Comparison of ENCODE assay signal across 10 mouse cellular contexts in genomic region chr8:108712001-108712411, GRCm38 (mm10).
DNase-seq lines count a peak whose midpoint lies in the region; ATAC-seq and TF ChIP-seq lines count a peak whose summit lies in the region.
"Had no signal": no experiment of that assay in that cellular context is flagged by ENCODE, and none has a peak within 500 bp of the region (broad histone marks: within the 10 kb centered on the region; RNA-seq: fewer than 3 reads in every experiment).

No protein-coding gene starts in this region.

- no peaks in the 10 kb centered on the region for H3K36me3 ChIP-seq in liver, adult 2 months (ENCODE audit: control insufficient read depth, insufficient read depth, low read length)
- H3K36me3 ChIP-seq in forebrain, embryonic 12.5 days (replicated peaks) = no peaks in the 10 kb centered on the region
- no peaks in the 10 kb centered on the region for H3K36me3 ChIP-seq in intestine, embryonic 16.5 days (ENCODE audit: control insufficient read depth, insufficient read depth, low read length)
- H3K36me3 ChIP-seq in neural tube, embryonic 12.5 days = no peaks in the 10 kb centered on the region

- TF ChIP-seq POLR2A in liver, adult 2 months (IDR thresholded peaks at IDR 0.05; ENCODE audit: extremely low read depth, insufficient read depth, low read length) = no peak

- H3K27me3 ChIP-seq in liver, adult 2 months (ENCODE audit: control insufficient read depth, insufficient read depth, low read length) = no peaks in the 10 kb centered on the region
- H3K27me3 ChIP-seq in forebrain, embryonic 12.5 days = peaks cover 38% of the 10 kb centered on the region
- no peaks in the 10 kb centered on the region for H3K27me3 ChIP-seq in intestine, embryonic 16.5 days (replicated peaks; ENCODE audit: control insufficient read depth, insufficient read depth, low read length)
- H3K27me3 ChIP-seq in neural tube, embryonic 12.5 days (replicated peaks) = peaks cover 3% of the 10 kb centered on the region; the same call in 1 of the 2 replicates

- WGBS in liver, adult 2 months = 76% methylated on average over 14 of the region's 14 CpGs
- 13% methylated on average over 14 of the region's 14 CpGs for WGBS in forebrain, embryonic 12.5 days
- 29% methylated on average over 14 of the region's 14 CpGs for WGBS in intestine, embryonic 16.5 days
- WGBS in neural tube, embryonic 12.5 days = 10% methylated on average over 14 of the region's 14 CpGs

- no peak for DNase-seq in liver, adult 2 months (ENCODE audit: extremely low read depth, low read depth, low spot score)
- DNase-seq in liver = no peak
- DNase-seq in spleen, postnatal 14 days (ENCODE audit: low spot score in 2 of 2) = no peak
- no peak for DNase-seq in frontal cortex, postnatal 36 days (ENCODE audit: low spot score in 2 of 2)
- DNase-seq: cerebellum, postnatal 10 days; thymus, postnatal 25 days had no signal

- H3K4me1 ChIP-seq in liver, adult 2 months (ENCODE audit: control insufficient read depth, insufficient read depth, low read length) = peaks cover 24% of the 10 kb centered on the region
- peaks cover 93% of the 10 kb centered on the region for H3K4me1 ChIP-seq in forebrain, embryonic 12.5 days
- H3K4me1 ChIP-seq in intestine, embryonic 16.5 days (ENCODE audit: control insufficient read depth, insufficient read depth, low read length) = peaks cover 80% of the 10 kb centered on the region
- H3K4me1 ChIP-seq in neural tube, embryonic 12.5 days = peaks cover 95% of the 10 kb centered on the region

- H3K4me3 ChIP-seq in liver, adult 2 months (ENCODE audit: insufficient read depth, low read depth, low read length) = no peak overlapping the region
- peak overlapping the region; percentile 22; the same call in 1 of the 2 replicates for H3K4me3 ChIP-seq in forebrain, embryonic 12.5 days (replicated peaks)
- no peak overlapping the region for H3K4me3 ChIP-seq in intestine, embryonic 16.5 days (ENCODE audit: low read length)
- H3K4me3 ChIP-seq in neural tube, embryonic 12.5 days = 0 out of 2 replicates have a peak overlapping the region, but pooled peaks have one; percentile 7

- no peak overlapping the region for H3K9ac ChIP-seq in liver, adult 2 months (ENCODE audit: low read depth, low read length)
- peak overlapping the region; percentile 59 for H3K9ac ChIP-seq in forebrain, embryonic 12.5 days
- peak overlapping the region; percentile 25; the same call in 1 of the 2 replicates for H3K9ac ChIP-seq in intestine, embryonic 16.5 days (ENCODE audit: low read depth, low read length)
- H3K9ac ChIP-seq in neural tube, embryonic 12.5 days = peak overlapping the region; percentile 93

- H3K79me2 ChIP-seq in liver, adult 2 months (ENCODE audit: control insufficient read depth, insufficient read depth, low read length) = peaks cover 22% of the 10 kb centered on the region

- no peak for TF ChIP-seq CTCF in liver, adult 2 months (IDR thresholded peaks at IDR 0.05; ENCODE audit: low read depth, low read length)

- H3K4me2 ChIP-seq in forebrain, embryonic 12.5 days = peak overlapping the region; percentile 96
- H3K4me2 ChIP-seq in intestine, embryonic 16.5 days (ENCODE audit: low read depth, low read length) = peak overlapping the region; percentile 30
- H3K4me2 ChIP-seq in neural tube, embryonic 12.5 days (replicated peaks) = peak overlapping the region; percentile 98

- ATAC-seq in forebrain, embryonic 12.5 days (ENCODE audit: low FRiP score) = no peak
- no peak for ATAC-seq in intestine, embryonic 16.5 days
- no peak for ATAC-seq in neural tube, embryonic 12.5 days (ENCODE audit: low FRiP score, low read depth)
- ATAC-seq in megakaryocyte, adult 5-6 weeks (ENCODE audit: poor library complexity, severe bottlenecking) = no peak

- no peaks in the 10 kb centered on the region for H3K9me3 ChIP-seq in forebrain, embryonic 12.5 days
- H3K9me3 ChIP-seq in intestine, embryonic 16.5 days (ENCODE audit: control insufficient read depth, low read length) = no peaks in the 10 kb centered on the region
- H3K9me3 ChIP-seq in neural tube, embryonic 12.5 days = no peaks in the 10 kb centered on the region

- H3K27ac ChIP-seq in liver, adult 2 months (replicated peaks; ENCODE audit: insufficient read depth, low read depth, low read length) = 0 out of 2 replicates have a peak overlapping the region, but pooled peaks have one; percentile 13
- H3K27ac ChIP-seq in forebrain, embryonic 12.5 days = peak overlapping the region; percentile 94
- peak overlapping the region; percentile 61 for H3K27ac ChIP-seq in intestine, embryonic 16.5 days (ENCODE audit: low read length)
- peak overlapping the region; percentile 66 for H3K27ac ChIP-seq in neural tube, embryonic 12.5 days

Comparison
In these comparisons a context has a peak if more than half of its experiments do, and no peak if none do; other contexts are left out.
1. H3K27ac ChIP-seq: peak in every context shown above with its lines; median percentile 94 in forebrain, embryonic 12.5 days; 66 in neural tube, embryonic 12.5 days; 61 in intestine, embryonic 16.5 days; 13 in liver, adult 2 months.
2. H3K4me3 ChIP-seq: peak in forebrain, embryonic 12.5 days (single experiment) and neural tube, embryonic 12.5 days (single experiment); none in liver, adult 2 months (single experiment) and intestine, embryonic 16.5 days (single experiment).
3. H3K4me2 ChIP-seq: peak in every context shown above with its lines; median percentile 98 in neural tube, embryonic 12.5 days; 96 in forebrain, embryonic 12.5 days; 30 in intestine, embryonic 16.5 days.